ENCODE assay signal across 9 mouse cellular contexts in genomic region chr2:157434497-157434896, GRCm38 (mm10). TPM values are rescaled to one million over a fixed set of nuclear protein-coding genes. Genes with fewer than 3 reads are reported as not detected.
A peak's percentile ranks its signal among the peaks of the same experiment; 100 is the strongest.
DNase-seq lines count a peak whose midpoint lies in the region; ATAC-seq and TF ChIP-seq lines count a peak whose summit lies in the region.
"Had no signal": no experiment of that assay in that cellular context is flagged by ENCODE, and none has a peak within 500 bp of the region (broad histone marks: within the 10 kb centered on the region; RNA-seq: fewer than 3 reads in every experiment).

No protein-coding gene starts in this region.

- peak; percentile 72 to 84 for DNase-seq in cerebellum, postnatal 10 days
- DNase-seq in cerebellum, adult 11 months, result no peak
- no peak for DNase-seq in heart, postnatal 0 days (ENCODE audit: low spot score)
- DNase-seq in layer of hippocampus, adult 18-20 months (ENCODE audit: low spot score in 2 of 2), result peak; percentile 76 to 87
- DNase-seq in gastrocnemius, postnatal 36 days, result no peak
- DNase-seq: liver, embryonic 13.5 days had no signal

- 0 out of 2 replicates have a peak, but pooled peaks have one; percentile 27 for ATAC-seq in heart, postnatal 0 days (ENCODE audit: insufficient read depth, low read depth)
- ATAC-seq in midbrain, embryonic 16.5 days, result peak; percentile 36; the same call in 1 of the 2 replicates
- no peak for ATAC-seq in activated CD4-positive, CD25-positive, alpha-beta regulatory T cell, adult 4 months

- H3K4me3 ChIP-seq in ES-Bruce4 (ENCODE audit: low read depth, low read length), result no peak overlapping the region
- H3K4me3 ChIP-seq in heart, postnatal 0 days (ENCODE audit: low read depth, low read length), result no peak overlapping the region
- H3K4me3 ChIP-seq in midbrain, embryonic 16.5 days (ENCODE audit: low read depth, low read length), result no peak overlapping the region
- H3K4me3 ChIP-seq: liver, embryonic 13.5 days had no signal

- H3K9ac ChIP-seq in ES-Bruce4 (ENCODE audit: low read depth, poor library complexity, severe bottlenecking), result 0 out of 2 replicates have a peak overlapping the region, but pooled peaks have one; percentile 17
- no peak overlapping the region for H3K9ac ChIP-seq in heart, postnatal 0 days (replicated peaks; ENCODE audit: low read depth, low read length)
- H3K9ac ChIP-seq in midbrain, embryonic 16.5 days (ENCODE audit: low read depth, low read length), result 0 out of 2 replicates have a peak overlapping the region, but pooled peaks have one; percentile 17
- H3K9ac ChIP-seq: liver, embryonic 13.5 days had no signal

- 29% methylated on average over 6 of the region's 6 CpGs for WGBS in heart, postnatal 0 days
- 12% methylated on average over 6 of the region's 6 CpGs for WGBS in midbrain, embryonic 16.5 days

- intact Hi-C loops in gastrocnemius, postnatal 36 days (cut with DNase I), result no loop called here

- TF ChIP-seq EP300 in ES-Bruce4 (IDR thresholded peaks at IDR 0.05; ENCODE audit: insufficient read depth, low read depth, low read length), result no peak
- TF ChIP-seq EP300 in heart, postnatal 0 days (IDR thresholded peaks at IDR 0.05; ENCODE audit: low read depth), result no peak

- peaks cover 1% of the 10 kb centered on the region; the same call in 1 of the 2 replicates for H3K36me3 ChIP-seq in ES-Bruce4 (ENCODE audit: control insufficient read depth, insufficient read depth, low read length, poor library complexity, severe bottlenecking)
- no peaks in the 10 kb centered on the region for H3K36me3 ChIP-seq in heart, postnatal 0 days (replicated peaks; ENCODE audit: control insufficient read depth, insufficient read depth, low read length)
- peaks cover 3% of the 10 kb centered on the region; the same call in 1 of the 2 replicates for H3K36me3 ChIP-seq in midbrain, embryonic 16.5 days (ENCODE audit: control insufficient read depth, insufficient read depth, low read length)
- H3K36me3 ChIP-seq: liver, embryonic 13.5 days had no signal

- no peak overlapping the region for H3K4me2 ChIP-seq in heart, postnatal 0 days (ENCODE audit: low read depth, low read length)
- no peak overlapping the region for H3K4me2 ChIP-seq in midbrain, embryonic 16.5 days (ENCODE audit: low read length)
- H3K4me2 ChIP-seq: liver, embryonic 13.5 days had no signal

- H3K9me3 ChIP-seq in ES-Bruce4 (replicated peaks; ENCODE audit: control insufficient read depth, insufficient read depth, low read length, poor library complexity, severe bottlenecking), result no peaks in the 10 kb centered on the region
- no peaks in the 10 kb centered on the region for H3K9me3 ChIP-seq in heart, postnatal 0 days (replicated peaks; ENCODE audit: control insufficient read depth, low read length)
- no peaks in the 10 kb centered on the region for H3K9me3 ChIP-seq in midbrain, embryonic 16.5 days (replicated peaks; ENCODE audit: control insufficient read depth, low read length, poor library complexity, severe bottlenecking)
- H3K9me3 ChIP-seq: liver, embryonic 13.5 days had no signal

- peak overlapping the region; percentile 76 for H3K27ac ChIP-seq in ES-Bruce4 (ENCODE audit: insufficient read depth, low read length)
- H3K27ac ChIP-seq in heart, postnatal 0 days (ENCODE audit: low read depth), result no peak overlapping the region
- peak overlapping the region; percentile 58 for H3K27ac ChIP-seq in midbrain, embryonic 16.5 days (ENCODE audit: low read length)
- H3K27ac ChIP-seq: liver, embryonic 13.5 days had no signal

- no peak for TF ChIP-seq CTCF in ES-Bruce4 (IDR thresholded peaks at IDR 0.05; ENCODE audit: low read depth, low read length)
- no peak for TF ChIP-seq CTCF in heart, postnatal 0 days (IDR thresholded peaks at IDR 0.05; ENCODE audit: low read depth)

- peaks cover 20% of the 10 kb centered on the region for H3K4me1 ChIP-seq in ES-Bruce4 (ENCODE audit: control insufficient read depth, insufficient read depth, low read length)
- peaks cover 16% of the 10 kb centered on the region; the same call in 1 of the 2 replicates for H3K4me1 ChIP-seq in heart, postnatal 0 days (ENCODE audit: control insufficient read depth, insufficient read depth)
- peaks cover 39% of the 10 kb centered on the region for H3K4me1 ChIP-seq in midbrain, embryonic 16.5 days (ENCODE audit: control insufficient read depth, insufficient read depth, low read length)

- no peaks in the 10 kb centered on the region for H3K27me3 ChIP-seq in ES-Bruce4 (ENCODE audit: control insufficient read depth, insufficient read depth, low read length, poor library complexity, severe bottlenecking)
- H3K27me3 ChIP-seq in heart, postnatal 0 days (ENCODE audit: control insufficient read depth, insufficient read depth, low read length), result no peaks in the 10 kb centered on the region
- no peaks in the 10 kb centered on the region for H3K27me3 ChIP-seq in midbrain, embryonic 16.5 days (ENCODE audit: control insufficient read depth, insufficient read depth, low read depth, low read length)
- H3K27me3 ChIP-seq: liver, embryonic 13.5 days had no signal

- TF ChIP-seq POLR2A in ES-Bruce4 (IDR thresholded peaks at IDR 0.05; ENCODE audit: insufficient read depth, low read length), result no peak

RNA-seq across cellular contexts. Expression of gene Src, which starts 16.3 kb away (rescaled TPM):
- polyA plus RNA-seq in ES-Bruce4 (2011; ENCODE audit: insufficient read depth, insufficient read length, low read depth, missing spikeins), result 53.4 and 54.7 TPM in 2 replicates
- total RNA-seq in heart, postnatal 0 days (2014; rRNA removed; ENCODE audit: low replicate concordance), result 14.2 and 15.5 TPM in 2 replicates
- polyA plus RNA-seq in heart, postnatal 0 days (2015; fragmentation: Nextera tagmentation; extraction: Ambion mirVana), result 2.5 and 2.9 TPM in 2 replicates
- 100 to 1,000 TPM; 156 to 157 TPM for total RNA-seq in layer of hippocampus, adult 18-20 months (2021)
- 32.5 and 33.2 TPM in 2 replicates for polyA plus RNA-seq in midbrain, embryonic 16.5 days (2015; fragmentation: Nextera tagmentation; extraction: Ambion mirVana)
- 1 to 10 TPM; 2.0 to 2.1 TPM for polyA plus RNA-seq in activated CD4-positive, CD25-positive, alpha-beta regulatory T cell, adult 4 months (2017; shearing (Covaris generic))
- total RNA-seq in gastrocnemius, postnatal 36 days (2021), result 1 to 10 TPM; 2.9 to 3.5 TPM

Comparison
In these comparisons a context has a peak if more than half of its experiments do, and no peak if none do; other contexts are left out.
1. DNase-seq: peak in cerebellum, postnatal 10 days (2 of 2) and layer of hippocampus, adult 18-20 months (2 of 2); none in cerebellum, adult 11 months (single experiment), heart, postnatal 0 days (single experiment) and gastrocnemius, postnatal 36 days (0 of 2).